Mouse (Mus musculus) small intestine, adult 2 months (tissue): ENCODE results near the gene Nod1.

Experiments used
- CTCF ChIP-seq: fragments of 200-500 bp; IDR thresholded peaks from 2 replicates; pipeline ENCODE4 v1.5.1; 2012; ENCODE audit warnings: low read depth, mild to moderate bottlenecking, control low read depth, inconsistent platforms, low read length, moderate library complexity, mixed read lengths; ENCODE audit not compliant: insufficient replicate concordance, insufficient read length; ENCODE audit errors: extremely low read depth
- POLR2A ChIP-seq: fragments of 200-500 bp; IDR thresholded peaks from 2 replicates; pipeline ENCODE4 v1.6.1; 2012; ENCODE audit warnings: low read depth, mild to moderate bottlenecking, control low read depth, inconsistent platforms, low read length, moderate library complexity

- TF ChIP-seq CTCF (no peak), POLR2A (no peak)
Observed at GRCm38 (mm10) chr6:55001320-55001719, 28.9 kb upstream of the Nod1 start.
